Mouse (Mus musculus) liver, embryonic 14.5 days (tissue): ENCODE results near the gene 2810408A11Rik.

Source experiments
- CTCF ChIP-seq: IDR thresholded peaks from 2 replicates; pipeline ENCODE4 v1.5.1; 2016; ENCODE audit warnings: antibody characterized with exemption, low read depth, control low read depth
- EP300 ChIP-seq: IDR thresholded peaks from 2 replicates; pipeline ENCODE4 v1.6.1; 2016; ENCODE audit warnings: antibody characterized with exemption, low read depth

DNA sequence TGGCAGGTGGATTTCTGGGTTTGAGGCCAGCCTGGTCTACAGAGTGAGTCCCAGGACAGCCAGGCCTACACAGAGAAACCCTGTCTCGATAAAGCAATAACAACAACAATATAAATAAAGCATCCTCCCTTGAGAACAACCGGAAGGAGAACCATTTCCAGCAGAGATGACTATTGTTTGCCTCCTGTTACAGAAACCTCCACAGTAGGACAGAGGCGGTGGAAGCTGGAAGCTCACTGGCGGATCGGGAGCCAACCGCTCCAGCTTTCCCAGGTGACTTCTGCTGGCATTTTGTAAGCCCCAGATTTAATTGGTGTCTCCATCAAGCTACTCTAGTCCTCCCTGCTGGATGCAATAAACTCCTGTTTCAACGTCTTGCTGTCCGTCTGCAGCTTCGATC is 35.2 kb downstream of the 2810408A11Rik start:
- TF ChIP-seq CTCF, result no peak
- TF ChIP-seq EP300, result no peak
